10 mouse cellular contexts compared by ENCODE assay signal in the genomic region with DNA sequence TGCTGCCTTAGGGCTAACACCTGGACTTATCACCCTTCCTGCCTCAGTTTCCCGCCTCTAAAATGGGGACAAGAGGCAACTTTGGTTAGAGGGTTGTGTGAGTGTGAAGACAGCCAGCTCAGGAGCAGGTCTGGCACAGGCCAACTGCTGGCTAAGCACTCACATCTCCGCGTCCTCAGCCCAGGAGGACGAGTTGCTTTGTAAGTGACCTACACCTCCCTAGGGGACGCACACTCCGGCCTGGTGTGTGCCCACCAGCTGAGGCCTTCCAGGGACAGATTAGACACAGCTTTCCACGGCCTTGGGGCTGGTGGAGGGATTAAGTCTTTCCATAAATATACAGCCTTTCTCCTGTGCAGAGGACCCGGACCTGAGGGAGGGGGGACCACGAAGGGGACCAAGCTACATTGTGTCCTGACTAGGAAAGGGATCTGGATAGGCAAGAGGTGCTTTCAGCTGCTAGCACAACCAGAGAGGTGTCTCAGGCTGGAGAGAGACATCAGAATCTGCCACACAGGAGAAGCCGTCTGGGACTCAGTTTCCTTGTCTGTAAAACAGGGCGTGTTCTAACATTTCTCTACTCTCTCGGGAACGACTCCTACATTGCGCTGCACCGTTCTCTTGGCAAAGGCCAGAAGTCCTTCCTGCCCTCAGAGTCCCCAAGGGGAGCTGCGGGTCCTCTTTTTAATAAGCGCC. TPM values are rescaled to one million over a fixed set of nuclear protein-coding genes. Genes with fewer than 3 reads are reported as not detected.
DNase-seq lines count a peak whose midpoint lies in the region; ATAC-seq and TF ChIP-seq lines count a peak whose summit lies in the region.
"Had no signal": no experiment of that assay in that cellular context is flagged by ENCODE, and none has a peak within 500 bp of the region (broad histone marks: within the 10 kb centered on the region; RNA-seq: fewer than 3 reads in every experiment).

No protein-coding gene starts in this region.

- TF ChIP-seq CTCF in bone marrow macrophage, adult 2 months (IDR thresholded peaks at IDR 0.05; ENCODE audit: low read depth, low read length): no peak

- H3K9me3 ChIP-seq in heart, embryonic 14.5 days (ENCODE audit: control insufficient read depth, low read length): no peaks in the 10 kb centered on the region
- H3K9me3 ChIP-seq in hindbrain, embryonic 13.5 days: no peaks in the 10 kb centered on the region
- no peaks in the 10 kb centered on the region for H3K9me3 ChIP-seq in midbrain, embryonic 12.5 days
- H3K9me3 ChIP-seq: G1E had no signal

- no peaks in the 10 kb centered on the region for H3K36me3 ChIP-seq in heart, embryonic 14.5 days (ENCODE audit: control insufficient read depth, insufficient read depth, low read length)
- no peaks in the 10 kb centered on the region for H3K36me3 ChIP-seq in hindbrain, embryonic 13.5 days
- no peaks in the 10 kb centered on the region for H3K36me3 ChIP-seq in midbrain, embryonic 12.5 days
- H3K36me3 ChIP-seq: G1E had no signal

- DNase-seq in heart, adult 9 months (ENCODE audit: low spot score in 2 of 2): no peak
- DNase-seq in right cerebral cortex, postnatal 14 days: no peak
- DNase-seq in gastrocnemius, adult 18-20 months (ENCODE audit: low spot score): no peak
- no peak for DNase-seq in urinary bladder, adult 2 months (ENCODE audit: low spot score)
- DNase-seq: kidney, adult 9 months had no signal

- ATAC-seq in heart, embryonic 14.5 days (ENCODE audit: insufficient number of reproducible peaks, insufficient read depth, low FRiP score, low read depth): no peak
- no peak for ATAC-seq in hindbrain, embryonic 13.5 days (ENCODE audit: low FRiP score)
- 0 out of 2 replicates have a peak, but pooled peaks have one; percentile 45 for ATAC-seq in midbrain, embryonic 12.5 days (ENCODE audit: low FRiP score, low read depth)

- no peak overlapping the region for H3K27ac ChIP-seq in heart, embryonic 14.5 days (replicated peaks in 1 of 2; ENCODE audit: control insufficient read depth in 1 of 2, insufficient read depth in 1 of 2, low read depth in 2 of 2, low read length in 2 of 2)
- H3K27ac ChIP-seq in bone marrow macrophage, adult 2 months (ENCODE audit: insufficient read depth, low read depth, low read length): no peak overlapping the region
- no peak overlapping the region for H3K27ac ChIP-seq in hindbrain, embryonic 13.5 days
- no peak overlapping the region for H3K27ac ChIP-seq in midbrain, embryonic 12.5 days (replicated peaks)

- no peak for TF ChIP-seq POLR2A in bone marrow macrophage, adult 2 months (IDR thresholded peaks at IDR 0.05; ENCODE audit: borderline replicate concordance, low read depth, low read length)

- H3K9ac ChIP-seq in heart, embryonic 14.5 days (ENCODE audit: low read length): peak overlapping the region; percentile 71; the same call in 1 of the 2 replicates
- H3K9ac ChIP-seq in hindbrain, embryonic 13.5 days: peak overlapping the region; percentile 86
- no peak overlapping the region for H3K9ac ChIP-seq in midbrain, embryonic 12.5 days (replicated peaks)

- WGBS in heart, embryonic 14.5 days: 29% methylated on average over 17 of the region's 17 CpGs
- 23% methylated on average over 17 of the region's 17 CpGs for WGBS in hindbrain, embryonic 13.5 days
- WGBS in midbrain, embryonic 12.5 days: 20% methylated on average over 17 of the region's 17 CpGs

- H3K4me3 ChIP-seq in heart, embryonic 14.5 days (ENCODE audit: control insufficient read depth in 1 of 2, insufficient read depth in 1 of 2, low read depth in 1 of 2, low read length in 2 of 2): peak overlapping the region; percentile 54 to 58
- H3K4me3 ChIP-seq in bone marrow macrophage, adult 2 months (ENCODE audit: insufficient read depth, low read length): peak overlapping the region; percentile 79; the same call in 1 of the 2 replicates
- H3K4me3 ChIP-seq in hindbrain, embryonic 13.5 days: peak overlapping the region; percentile 64
- H3K4me3 ChIP-seq in midbrain, embryonic 12.5 days: peak overlapping the region; percentile 59

- H3K27me3 ChIP-seq in heart, embryonic 14.5 days (ENCODE audit: control insufficient read depth, insufficient read depth, low read length): peaks cover 13% of the 10 kb centered on the region; the same call in 1 of the 2 replicates
- H3K27me3 ChIP-seq in hindbrain, embryonic 13.5 days: peaks cover 52% of the 10 kb centered on the region
- H3K27me3 ChIP-seq in midbrain, embryonic 12.5 days: peaks cover 65% of the 10 kb centered on the region

- H3K4me2 ChIP-seq in heart, embryonic 14.5 days (ENCODE audit: low read length): peak overlapping the region; percentile 97
- H3K4me2 ChIP-seq in hindbrain, embryonic 13.5 days: peak overlapping the region; percentile 98
- H3K4me2 ChIP-seq in midbrain, embryonic 12.5 days (replicated peaks): peak overlapping the region; percentile 98

- peaks cover 5 to 10% of the 10 kb centered on the region in 2 experiments; a peak in 2 of 4 replicates for H3K4me1 ChIP-seq in heart, embryonic 14.5 days (ENCODE audit: control insufficient read depth in 2 of 2, insufficient read depth in 2 of 2, low read length in 2 of 2)
- peaks cover 3% of the 10 kb centered on the region; the same call in 1 of the 2 replicates for H3K4me1 ChIP-seq in bone marrow macrophage, adult 2 months (ENCODE audit: control insufficient read depth, insufficient read depth, low read length)
- peaks cover 20% of the 10 kb centered on the region for H3K4me1 ChIP-seq in hindbrain, embryonic 13.5 days (replicated peaks)
- H3K4me1 ChIP-seq in midbrain, embryonic 12.5 days: peaks cover 18% of the 10 kb centered on the region

RNA-seq across cellular contexts. Expression of a gene that starts 14.3 kb away (rescaled TPM):
- 5.8 and 6.2 TPM in 2 replicates for polyA plus RNA-seq in heart, embryonic 14.5 days (2014; fragmentation: Nextera tagmentation; extraction: Ambion mirVana)
- polyA plus RNA-seq in bone marrow macrophage, adult 2 months (2012; ENCODE audit: insufficient read depth, insufficient read length, missing spikeins): 1.1 and 1.6 TPM in 2 replicates
- 8.9 and 11.0 TPM in 2 replicates for polyA plus RNA-seq in hindbrain, embryonic 13.5 days (2015; fragmentation: Nextera tagmentation; extraction: Ambion mirVana)
- polyA plus RNA-seq in midbrain, embryonic 12.5 days (2016; fragmentation: Nextera tagmentation; extraction: Ambion mirVana): 5.2 and 5.7 TPM in 2 replicates
- total RNA-seq in gastrocnemius, adult 18-20 months (2021): 1 to 10 TPM in 1 of 2 experiments, under 1 TPM in 1; 0.37 to 1.0 TPM
- 8.9 and 10.3 TPM in 2 replicates for polyA plus RNA-seq in urinary bladder, adult 2 months (2012; rRNA removed)

RNA-seq across cellular contexts. Expression of a gene that starts 34.8 kb away (rescaled TPM):
- 0.45 and 0.65 TPM in 2 replicates for polyA plus RNA-seq in heart, embryonic 14.5 days (2014; fragmentation: Nextera tagmentation; extraction: Ambion mirVana)
- not detected in 2 replicates for polyA plus RNA-seq in bone marrow macrophage, adult 2 months (2012; ENCODE audit: insufficient read depth, insufficient read length, missing spikeins)
- 5.2 and 6.0 TPM in 2 replicates for polyA plus RNA-seq in hindbrain, embryonic 13.5 days (2015; fragmentation: Nextera tagmentation; extraction: Ambion mirVana)
- polyA plus RNA-seq in midbrain, embryonic 12.5 days (2016; fragmentation: Nextera tagmentation; extraction: Ambion mirVana): 2.1 and 3.0 TPM in 2 replicates
- not detected for total RNA-seq in gastrocnemius, adult 18-20 months (2021)
- polyA plus RNA-seq in urinary bladder, adult 2 months (2012; rRNA removed): 0.12 and 0.23 TPM in 2 replicates
- total RNA-seq: G1E had no signal

RNA-seq across cellular contexts. Expression of a gene that starts 34.9 kb away (rescaled TPM):
- 2,314 and 2,402 TPM in 2 replicates for polyA plus RNA-seq in heart, embryonic 14.5 days (2014; fragmentation: Nextera tagmentation; extraction: Ambion mirVana)
- 607 and 651 TPM in 2 replicates for polyA plus RNA-seq in bone marrow macrophage, adult 2 months (2012; ENCODE audit: insufficient read depth, insufficient read length, missing spikeins)
- polyA plus RNA-seq in hindbrain, embryonic 13.5 days (2015; fragmentation: Nextera tagmentation; extraction: Ambion mirVana): 1,116 and 1,159 TPM in 2 replicates
- polyA plus RNA-seq in midbrain, embryonic 12.5 days (2016; fragmentation: Nextera tagmentation; extraction: Ambion mirVana): 895 and 905 TPM in 2 replicates
- 1,000 to 10,000 TPM; 1,486 to 1,625 TPM for total RNA-seq in gastrocnemius, adult 18-20 months (2021)
- 1,248 and 1,469 TPM in 2 replicates for polyA plus RNA-seq in urinary bladder, adult 2 months (2012; rRNA removed)

RNA-seq across cellular contexts. Expression of a gene that starts 35.3 kb away (rescaled TPM):
- polyA plus RNA-seq in heart, embryonic 14.5 days (2014; fragmentation: Nextera tagmentation; extraction: Ambion mirVana): 166 and 168 TPM in 2 replicates
- 56.5 and 61.3 TPM in 2 replicates for polyA plus RNA-seq in bone marrow macrophage, adult 2 months (2012; ENCODE audit: insufficient read depth, insufficient read length, missing spikeins)
- 135 and 150 TPM in 2 replicates for polyA plus RNA-seq in hindbrain, embryonic 13.5 days (2015; fragmentation: Nextera tagmentation; extraction: Ambion mirVana)
- polyA plus RNA-seq in midbrain, embryonic 12.5 days (2016; fragmentation: Nextera tagmentation; extraction: Ambion mirVana): 215 and 235 TPM in 2 replicates
- total RNA-seq in gastrocnemius, adult 18-20 months (2021): 10 to 100 TPM; 19.6 to 21.0 TPM
- 49.6 and 57.6 TPM in 2 replicates for polyA plus RNA-seq in urinary bladder, adult 2 months (2012; rRNA removed)

RNA-seq across cellular contexts. Expression of a gene that starts 44.0 kb away (rescaled TPM):
- 51.1 and 60.6 TPM in 2 replicates for polyA plus RNA-seq in heart, embryonic 14.5 days (2014; fragmentation: Nextera tagmentation; extraction: Ambion mirVana)
- 16.7 and 23.1 TPM in 2 replicates for polyA plus RNA-seq in bone marrow macrophage, adult 2 months (2012; ENCODE audit: insufficient read depth, insufficient read length, missing spikeins)
- polyA plus RNA-seq in hindbrain, embryonic 13.5 days (2015; fragmentation: Nextera tagmentation; extraction: Ambion mirVana): 23.1 and 24.5 TPM in 2 replicates
- 73.7 and 84.8 TPM in 2 replicates for polyA plus RNA-seq in midbrain, embryonic 12.5 days (2016; fragmentation: Nextera tagmentation; extraction: Ambion mirVana)
- under 1 TPM in 1 of 2 experiments, not detected in 1; 0.80 TPM for total RNA-seq in gastrocnemius, adult 18-20 months (2021)
- polyA plus RNA-seq in urinary bladder, adult 2 months (2012; rRNA removed): 4.0 and 6.4 TPM in 2 replicates
